Mouse (Mus musculus) lung, postnatal 25 days (tissue): Measurements from ENCODE around the gene Tomm70a.

Experiments
- DNase-seq: peaks from one replicate; pipeline ENCODE4 v3.0.0; 2022; ENCODE audit warnings: low spot score

Tomm70a gene

GRCm38 (mm10) chr16:57120913-57121815 lies at the start of gene Tomm70a:
Gene Tomm70a (plus strand): TSS chr16:57121703.
- DNase-seq = peak; percentile 94

- DNase-seq = no peak
These were observed 45.5 kb upstream of the Tomm70a start for GRCm38 (mm10) chr16:57075986-57076385.

GRCm38 (mm10) chr16:57079577-57079976 lies 41.9 kb upstream of the Tomm70a start:
- no peak for DNase-seq

- peak; percentile 16 for DNase-seq
These were observed 29.0 kb upstream of the Tomm70a start for GRCm38 (mm10) chr16:57092460-57092859.

GRCm38 (mm10) chr16:57092911-57093605 lies 28.4 kb upstream of the Tomm70a start:
- no peak for DNase-seq

GRCm38 (mm10) chr16:57098468-57099144 lies 22.9 kb upstream of the Tomm70a start:
- no peak for DNase-seq

GRCm38 (mm10) chr16:57099572-57100237 lies 21.8 kb upstream of the Tomm70a start:
- no peak for DNase-seq

GRCm38 (mm10) chr16:57101174-57101573 lies 20.3 kb upstream of the Tomm70a start:
- DNase-seq = no peak

- DNase-seq = no peak
These were observed 15.1 kb upstream of the Tomm70a start for GRCm38 (mm10) chr16:57106185-57106960.

- DNase-seq = peak; percentile 15
These were observed 5.4 kb upstream of the Tomm70a start for GRCm38 (mm10) chr16:57116066-57116465.

GRCm38 (mm10) chr16:57117562-57117961 lies 3.9 kb upstream of the Tomm70a start:
- DNase-seq = no peak

GRCm38 (mm10) chr16:57121816-57122415 lies 413 bp downstream of the Tomm70a start:
- no peak for DNase-seq

GRCm38 (mm10) chr16:57122682-57123445 lies 1.4 kb downstream of the Tomm70a start:
- no peak for DNase-seq

GRCm38 (mm10) chr16:57126268-57126667 lies 4.8 kb downstream of the Tomm70a start:
- DNase-seq = no peak

GRCm38 (mm10) chr16:57127825-57128224 lies 6.3 kb downstream of the Tomm70a start:
- DNase-seq = no peak

- DNase-seq = no peak
These were observed 9.4 kb downstream of the Tomm70a start for GRCm38 (mm10) chr16:57130752-57131400.

- no peak for DNase-seq
These were observed 10.0 kb downstream of the Tomm70a start for GRCm38 (mm10) chr16:57131544-57131943.

- no peak for DNase-seq
These were observed 10.8 kb downstream of the Tomm70a start for GRCm38 (mm10) chr16:57132326-57132725.

- DNase-seq = no peak
These were observed 12.1 kb downstream of the Tomm70a start for GRCm38 (mm10) chr16:57133611-57134010.
